Mouse (Mus musculus) liver, embryonic 14.5 days (tissue): ENCODE data around the gene Gipc2. TPM values are rescaled to one million over a fixed set of nuclear protein-coding genes. Genes with fewer than 3 reads are reported as not detected.

Experiments
- ATAC-seq: fragments of 200-750 bp; cut with Nextera tagmentation; 2 replicates; pipeline ENCODE4 v1.8.0; 2017; ENCODE audit warnings: moderate number of reproducible peaks, mild to moderate bottlenecking, moderate library complexity; ENCODE audit not compliant: insufficient read depth
- DNase-seq, 3 experiments: peaks; one replicate each; pipeline ENCODE4 v3.0.0-alpha.2; 2012 to 2013; ENCODE audit warnings: low read depth in 3 of 3, low spot score in 3 of 3
- H3K27ac ChIP-seq: fragments of 300-500 bp; sonication (generic); 2 replicates; pipeline ENCODE4 v1.5.1; 2014; ENCODE audit warnings: moderate library complexity, mild to moderate bottlenecking, control low read depth, inconsistent platforms
- H3K27me3 ChIP-seq: fragments of 300-500 bp; sonication (generic); 2 replicates; pipeline ENCODE4 v1.6.1; 2014; ENCODE audit warnings: mild to moderate bottlenecking, low read length, moderate library complexity; ENCODE audit not compliant: control insufficient read depth, insufficient read depth
- H3K36me3 ChIP-seq: fragments of 300-500 bp; sonication (generic); replicated peaks from 2 replicates; pipeline ENCODE4 v1.6.1; 2014; ENCODE audit warnings: low read depth; ENCODE audit not compliant: control insufficient read depth, insufficient read depth
- H3K4me1 ChIP-seq, 2 experiments: fragments of 200-500 bp in 1 of 2; fragments of 300-500 bp in 1 of 2; sonication (generic) in 1 of 2; replicated peaks; 2 replicates each; pipeline ENCODE4 v1.6.1; 2012 to 2014; ENCODE audit warnings: antibody characterized with exemption in 1 of 2, inconsistent platforms in 1 of 2, low read length in 1 of 2; ENCODE audit not compliant: control insufficient read depth in 2 of 2, insufficient read depth in 2 of 2
- H3K4me2 ChIP-seq: fragments of 300-500 bp; sonication (generic); 2 replicates; pipeline ENCODE4 v1.6.1; 2014; ENCODE audit warnings: low read depth, mild to moderate bottlenecking, control low read depth, moderate library complexity
- H3K4me3 ChIP-seq, 2 experiments: fragments of 200-500 bp in 1 of 2; fragments of 300-500 bp in 1 of 2; sonication (generic) in 1 of 2; 2 replicates each; pipeline ENCODE4 v1.5.1; 2012 to 2014; ENCODE audit warnings: low read depth in 2 of 2, low read length in 2 of 2, mild to moderate bottlenecking in 2 of 2, control low read depth in 1 of 2, inconsistent platforms in 1 of 2, moderate library complexity in 1 of 2; ENCODE audit not compliant: insufficient read depth in 1 of 2
- H3K9ac ChIP-seq: fragments of 300-500 bp; sonication (generic); replicated peaks from 2 replicates; pipeline ENCODE4 v1.6.1; 2014; ENCODE audit warnings: mild to moderate bottlenecking, control low read depth, moderate library complexity
- H3K9me3 ChIP-seq: fragments of 300-500 bp; sonication (generic); 2 replicates; pipeline ENCODE4 v1.6.1; 2016; ENCODE audit warnings: low read length, mixed read lengths; ENCODE audit not compliant: control insufficient read depth
- CTCF ChIP-seq: IDR thresholded peaks from 2 replicates; pipeline ENCODE4 v1.5.1; 2016; ENCODE audit warnings: antibody characterized with exemption, low read depth, control low read depth
- EP300 ChIP-seq: IDR thresholded peaks from 2 replicates; pipeline ENCODE4 v1.6.1; 2016; ENCODE audit warnings: antibody characterized with exemption, low read depth
- WGBS: fragments of 180-500 bp; shearing (Covaris S2); extraction: QIAGEN DNeasy Blood & Tissue Kit; methylation state at CpG from one replicate; pipeline ENCODE4 v1.1.7; 2014; ENCODE audit not compliant: insufficient replicate concordance; 5-methylcytosine and 5-hydroxymethylcytosine counted together
- polyA plus RNA-seq, 2 experiments: library from polyadenylated mRNA; depleted of rRNA in 1 of 2; stranded (reverse) in 1 of 2; unstranded in 1 of 2; fragments of >200 nt; fragmentation: Nextera tagmentation in 1 of 2; extraction: Ambion mirVana in 1 of 2; gene quantifications; 2 replicates each; pipeline versions ENCODE4 v1.2.1 to v1.2.3; 2012 to 2014

Gene Gipc2
- polyA plus RNA-seq, 2 experiments: 7.7 to 16.9 TPM

DNA sequence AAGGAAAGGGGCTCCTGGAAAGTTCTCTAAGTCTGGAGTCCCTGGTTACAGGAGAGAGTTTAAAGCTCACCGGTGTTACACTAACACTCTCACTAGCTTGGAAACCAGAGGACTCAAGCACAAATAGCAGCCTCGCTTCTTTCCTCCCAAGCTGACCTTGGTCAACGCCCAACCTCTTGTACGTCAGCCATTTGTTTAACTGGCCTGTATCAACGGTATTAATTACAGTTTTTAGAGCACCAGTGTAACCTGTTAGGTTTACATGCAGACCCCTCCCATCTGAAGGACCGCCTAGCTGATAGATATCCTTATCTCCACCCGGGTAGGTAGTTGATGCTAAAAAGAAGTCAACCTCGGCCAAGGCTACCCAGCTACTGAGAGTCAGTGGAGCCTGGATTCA, 2.7 kb downstream of the Gipc2 start:
- DNase-seq: no peak
- Histone ChIP-seq H3K4me3 (no peak overlapping the region), H3K4me2 (no peak overlapping the region)

DNA sequence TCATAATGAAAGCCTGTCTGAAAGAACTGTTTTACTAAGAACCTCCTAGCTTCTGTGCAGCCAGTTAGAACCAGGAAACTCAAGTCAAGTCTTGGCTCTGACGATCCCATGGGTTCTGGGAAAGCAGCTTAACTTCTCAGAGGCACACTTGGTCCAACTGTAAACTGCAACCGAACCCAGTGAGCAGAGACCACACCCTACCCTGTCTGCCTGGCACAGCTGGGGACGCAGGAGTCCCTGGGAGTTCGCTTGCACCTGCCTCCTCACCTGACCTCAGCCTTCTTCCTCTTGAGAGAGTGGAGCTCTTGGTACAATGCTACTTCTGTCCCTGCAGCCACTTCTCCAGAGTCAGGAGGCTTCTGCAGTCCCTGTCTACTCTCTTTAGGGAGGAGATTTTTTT, 5.4 kb downstream of the Gipc2 start:
- no peaks in the 10 kb centered on the region for H3K36me3 ChIP-seq
- ATAC-seq (peak; percentile 36; the same call in 1 of the 2 replicates), DNase-seq (no peak)
- no peaks in the 10 kb centered on the region for H3K9me3 ChIP-seq
- peaks cover 8 to 19% of the 10 kb centered on the region in 2 experiments for H3K4me1 ChIP-seq
- no peak overlapping the region for H3K4me2 ChIP-seq
- H3K27ac ChIP-seq: no peak overlapping the region
- peaks cover 15% of the 10 kb centered on the region for H3K27me3 ChIP-seq
- no peak overlapping the region for H3K4me3 ChIP-seq
- TF ChIP-seq EP300: no peak
- TF ChIP-seq CTCF: no peak
- H3K9ac ChIP-seq: no peak overlapping the region
- WGBS: 32% methylated on average over 4 of the region's 4 CpGs

More for the DNA sequence above, 2.7 kb downstream of the Gipc2 start:
- Histone ChIP-seq H3K4me1 (peaks cover 8 to 21% of the 10 kb centered on the region in 2 experiments), H3K9me3 (no peaks in the 10 kb centered on the region), H3K36me3 (no peaks in the 10 kb centered on the region), H3K27ac (no peak overlapping the region), H3K9ac (no peak overlapping the region), H3K27me3 (peaks cover 40% of the 10 kb centered on the region)
- no peak for ATAC-seq
- no peak for TF ChIP-seq CTCF
- TF ChIP-seq EP300: no peak
- WGBS: 65% methylated on average over 8 of the region's 8 CpGs

DNA sequence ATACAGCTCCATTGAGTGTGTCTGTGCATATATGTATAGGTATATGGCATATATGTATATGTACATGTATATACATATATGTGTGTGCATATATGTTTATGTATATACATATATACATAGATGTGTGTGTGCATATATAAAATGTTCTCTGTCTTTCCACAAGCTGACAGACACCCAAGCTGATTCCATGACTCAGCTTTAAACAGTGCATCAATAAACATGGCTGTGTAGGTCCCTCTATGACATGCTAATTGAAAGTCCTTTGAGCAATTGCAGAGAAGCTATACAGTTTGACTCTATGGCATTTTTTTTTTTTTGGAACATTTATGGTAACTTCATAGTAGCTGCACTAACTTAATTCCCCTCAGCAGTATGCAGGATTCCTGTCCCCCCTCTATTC, 6.7 kb downstream of the Gipc2 start:
- TF ChIP-seq CTCF (no peak), EP300 (no peak)
- peaks cover 2% of the 10 kb centered on the region; the same call in 1 of the 2 replicates for H3K27me3 ChIP-seq
- H3K9ac ChIP-seq: no peak overlapping the region
- H3K36me3 ChIP-seq: no peaks in the 10 kb centered on the region
- H3K4me3 ChIP-seq: no peak overlapping the region
- H3K27ac ChIP-seq: no peak overlapping the region
- DNase-seq (no peak), ATAC-seq (no peak)
- H3K4me1 ChIP-seq: peaks cover 12 to 26% of the 10 kb centered on the region in 2 experiments
- H3K4me2 ChIP-seq: no peak overlapping the region
- H3K9me3 ChIP-seq: no peaks in the 10 kb centered on the region

DNA sequence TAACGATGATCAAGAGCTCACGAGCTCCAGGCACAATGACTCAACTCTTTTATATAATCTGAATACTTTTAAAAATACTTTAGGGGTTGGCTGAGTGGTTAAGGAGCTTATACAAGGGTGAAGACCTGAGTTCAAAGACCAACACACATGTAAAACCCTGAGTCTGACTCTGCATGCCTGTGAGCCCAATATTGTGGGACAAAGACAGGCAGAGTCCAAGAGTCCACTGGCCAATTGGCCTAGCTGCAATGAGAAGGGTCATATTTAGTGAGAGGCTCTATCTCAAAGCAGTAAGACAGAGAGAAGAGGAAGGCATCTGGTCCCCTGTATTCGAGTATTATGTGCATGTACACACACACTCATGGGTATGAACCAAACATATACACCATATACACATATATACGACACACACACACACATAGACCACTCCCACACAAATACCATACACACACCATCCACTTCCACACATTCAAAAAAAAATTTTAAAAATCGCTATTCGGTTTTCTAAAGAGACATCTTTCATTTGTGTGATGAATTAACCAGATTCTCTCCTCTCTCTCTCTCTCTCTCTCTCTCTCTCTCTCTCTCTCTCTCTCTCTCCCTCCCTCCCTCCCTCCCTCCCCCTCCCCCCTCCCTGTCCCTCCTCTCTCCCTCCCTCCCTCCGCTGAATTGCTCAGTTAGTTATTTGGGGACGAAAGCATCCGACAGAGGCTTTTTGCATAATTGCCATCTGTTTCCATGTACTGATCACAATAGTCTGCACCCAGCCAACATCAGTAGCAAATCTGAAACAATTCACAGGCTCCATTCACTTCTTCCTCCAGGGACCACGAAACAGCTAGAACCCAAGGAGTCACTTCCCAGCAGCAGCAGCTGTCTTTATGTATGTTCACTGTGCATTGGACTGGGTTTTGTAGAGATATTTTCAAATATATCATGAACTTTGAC, 7.4 kb downstream of the Gipc2 start:
- H3K36me3 ChIP-seq: no peaks in the 10 kb centered on the region
- H3K4me2 ChIP-seq: no peak overlapping the region
- no peak overlapping the region for H3K9ac ChIP-seq
- peaks cover 19 to 33% of the 10 kb centered on the region in 2 experiments for H3K4me1 ChIP-seq
- H3K4me3 ChIP-seq: no peak overlapping the region
- H3K9me3 ChIP-seq: no peaks in the 10 kb centered on the region
- no peak overlapping the region for H3K27ac ChIP-seq
- no peak for ATAC-seq
- no peaks in the 10 kb centered on the region for H3K27me3 ChIP-seq
- 70% methylated on average over 10 of the region's 10 CpGs for WGBS
- TF ChIP-seq CTCF (no peak), EP300 (no peak)
- DNase-seq: no peak

DNA sequence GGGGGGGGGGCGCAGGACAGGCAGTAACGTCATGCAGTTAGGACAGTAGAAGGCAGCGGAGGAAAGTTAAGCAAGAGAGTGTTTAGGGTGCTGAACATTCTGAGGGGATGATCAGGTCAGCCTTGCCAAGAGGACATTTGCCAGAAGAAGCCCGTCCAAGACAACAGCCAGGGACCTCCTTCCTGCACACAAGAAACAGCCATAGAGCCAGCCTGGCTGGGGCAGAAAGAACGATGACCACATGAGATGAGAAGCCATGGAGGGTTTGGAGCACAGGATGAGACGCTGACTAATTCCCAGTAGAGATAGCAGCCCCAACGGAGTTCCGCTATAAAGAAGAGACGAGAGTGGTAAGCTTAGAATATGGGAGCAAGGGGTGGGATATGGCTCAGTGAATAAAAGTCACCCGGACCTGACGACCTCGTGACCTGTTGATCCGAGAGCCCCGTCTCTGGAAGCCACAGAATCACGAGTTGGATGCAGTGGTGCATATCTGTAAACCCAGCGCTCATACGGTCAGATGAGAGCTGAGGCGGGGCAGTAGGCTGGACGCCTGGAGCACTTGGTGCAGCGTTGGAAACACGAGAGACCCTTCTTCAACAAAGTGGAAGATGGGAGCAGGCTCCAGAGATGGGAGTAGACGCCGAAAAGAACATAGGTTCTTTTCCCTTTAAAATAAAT, 9.1 kb downstream of the Gipc2 start:
- no peaks in the 10 kb centered on the region for H3K9me3 ChIP-seq
- H3K4me1 ChIP-seq: peaks cover 34 to 44% of the 10 kb centered on the region in 2 experiments
- WGBS: 71% methylated on average over 23 of the region's 23 CpGs
- H3K36me3 ChIP-seq: no peaks in the 10 kb centered on the region
- H3K9ac ChIP-seq: no peak overlapping the region
- ATAC-seq (no peak), DNase-seq (no peak)
- H3K27ac ChIP-seq: no peak overlapping the region
- no peaks in the 10 kb centered on the region for H3K27me3 ChIP-seq
- no peak overlapping the region for H3K4me3 ChIP-seq
- TF ChIP-seq CTCF (no peak), EP300 (no peak)
- no peak overlapping the region for H3K4me2 ChIP-seq
